Mouse (Mus musculus) spleen, postnatal 0 days (tissue): ENCODE data around the gene Rps6ka5. TPM values are rescaled to one million over a fixed set of nuclear protein-coding genes. Genes with fewer than 3 reads are reported as not detected.

Experiments
- polyA plus RNA-seq: library from polyadenylated mRNA; unstranded; fragments of >200 nt; fragmentation: Nextera tagmentation; extraction: Ambion mirVana; gene quantifications from 2 replicates; pipeline ENCODE4 v1.2.1, GENCODE M21; 2015

Gene Rps6ka5
- polyA plus RNA-seq = 2.7 and 3.4 TPM in 2 replicates

GRCm38 (mm10) chr12:100726651-100727050 is at the start of gene Rps6ka5:
Gene Rps6ka5 (minus strand): TSS chr12:100726983.

GRCm38 (mm10) chr12:100520794-100521186 is 206.0 kb downstream of the Rps6ka5 start, which contains the start of gene Ttc7b:
Gene Ttc7b (minus strand): TSS chr12:100520826.

Other genes starting within 250 kb of the Rps6ka5 start
- 2.6 and 3.1 TPM in 2 replicates for gene Ttc7b, start 206.2 kb downstream of the Rps6ka5 start, polyA plus RNA-seq
- 2.0 and 3.3 TPM in 2 replicates for gene Dglucy, start 52.1 kb upstream of the Rps6ka5 start, polyA plus RNA-seq
- 0.35 and 0.55 TPM in 2 replicates for gene Gpr68, start 181.2 kb upstream of the Rps6ka5 start, polyA plus RNA-seq